Mouse (Mus musculus) heart, embryonic 16.5 days (tissue): ENCODE measurements at regions not wholly inside any gene's neighbourhood (a gene's known extent, or its start where the extent isn't known, plus 50 kb on each side); places are given as distances from the start of the nearest gene placed in this dataset.

Experiments
- ATAC-seq: fragments of 200-750 bp; cut with Nextera tagmentation; replicated peaks from 2 replicates; pipeline ENCODE4 v1.8.0; 2017; ENCODE audit warnings: moderate number of reproducible peaks; ENCODE audit not compliant: insufficient read depth, low FRiP score; ENCODE audit errors: extremely low read depth
- H3K27ac ChIP-seq: fragments of 300-500 bp; sonication (generic); 2 replicates; pipeline ENCODE4 v1.5.1; 2014; ENCODE audit warnings: mild to moderate bottlenecking, low read length, control low read depth, moderate library complexity
- H3K27me3 ChIP-seq: fragments of 300-500 bp; sonication (generic); 2 replicates; pipeline ENCODE4 v1.6.1; 2014; ENCODE audit warnings: low read length, mixed read lengths; ENCODE audit not compliant: control insufficient read depth, insufficient read depth
- H3K36me3 ChIP-seq: fragments of 300-500 bp; sonication (generic); 2 replicates; pipeline ENCODE4 v1.6.1; 2014; ENCODE audit not compliant: control insufficient read depth, insufficient read depth
- H3K4me1 ChIP-seq: fragments of 300-500 bp; sonication (generic); 2 replicates; pipeline ENCODE4 v1.6.1; 2014; ENCODE audit warnings: low read length, mixed read lengths; ENCODE audit not compliant: control insufficient read depth, insufficient read depth
- H3K4me2 ChIP-seq: fragments of 300-500 bp; sonication (generic); 2 replicates; pipeline ENCODE4 v1.6.1; 2014; ENCODE audit warnings: low read depth, mild to moderate bottlenecking, control low read depth, low read length
- H3K4me3 ChIP-seq: fragments of 300-500 bp; sonication (generic); 2 replicates; pipeline ENCODE4 v1.5.1; 2014; ENCODE audit warnings: mild to moderate bottlenecking, control low read depth, low read length
- H3K9ac ChIP-seq: fragments of 300-500 bp; sonication (generic); 2 replicates; pipeline ENCODE4 v1.6.1; 2014; ENCODE audit warnings: low read length, control low read depth
- H3K9me3 ChIP-seq: fragments of 300-500 bp; sonication (generic); replicated peaks from 2 replicates; pipeline ENCODE4 v1.6.1; 2016; ENCODE audit warnings: low read length; ENCODE audit not compliant: control insufficient read depth
- WGBS: fragments of 180-500 bp; shearing (Covaris S2); extraction: QIAGEN DNeasy Blood & Tissue Kit; methylation state at CpG from one replicate; pipeline ENCODE4 v1.1.7; 2014; 5-methylcytosine and 5-hydroxymethylcytosine counted together

GRCm38 (mm10) chr1:164704397-164705091 lies 91.9 kb upstream of the Dpt start:
- 62% methylated on average over 11 of the region's 11 CpGs for WGBS
- Histone ChIP-seq H3K4me3 (no peak overlapping the region), H3K4me1 (no peaks in the 10 kb centered on the region; the same call in 1 of the 2 replicates), H3K4me2 (no peak overlapping the region), H3K27ac (no peak overlapping the region), H3K9me3 (peaks cover 4% of the 10 kb centered on the region; the same call in 1 of the 2 replicates), H3K27me3 (no peaks in the 10 kb centered on the region), H3K36me3 (no peaks in the 10 kb centered on the region), H3K9ac (no peak overlapping the region)
- no peak for ATAC-seq

GRCm38 (mm10) chr1:164703560-164704131 lies 92.8 kb upstream of the Dpt start:
- Histone ChIP-seq H3K4me3 (no peak overlapping the region), H3K4me2 (no peak overlapping the region), H3K27ac (no peak overlapping the region), H3K27me3 (no peaks in the 10 kb centered on the region), H3K9me3 (peaks cover 4% of the 10 kb centered on the region; the same call in 1 of the 2 replicates), H3K9ac (no peak overlapping the region), H3K4me1 (no peaks in the 10 kb centered on the region; the same call in 1 of the 2 replicates), H3K36me3 (no peaks in the 10 kb centered on the region)
- ATAC-seq: no peak
- 56% methylated on average over 4 of the region's 4 CpGs for WGBS

GRCm38 (mm10) chr1:164690055-164690454 lies 106.4 kb upstream of the Dpt start:
- Histone ChIP-seq H3K36me3 (no peaks in the 10 kb centered on the region), H3K4me3 (no peak overlapping the region), H3K27me3 (no peaks in the 10 kb centered on the region), H3K27ac (no peak overlapping the region), H3K9me3 (no peaks in the 10 kb centered on the region), H3K9ac (no peak overlapping the region), H3K4me2 (no peak overlapping the region), H3K4me1 (no peaks in the 10 kb centered on the region)
- 71% methylated on average over 1 of the region's 1 CpGs for WGBS
- ATAC-seq: no peak

GRCm38 (mm10) chr1:164689311-164689710 lies 107.1 kb upstream of the Dpt start:
- no peak for ATAC-seq
- Histone ChIP-seq H3K4me2 (no peak overlapping the region), H3K27ac (no peak overlapping the region), H3K9ac (no peak overlapping the region), H3K36me3 (no peaks in the 10 kb centered on the region), H3K4me3 (no peak overlapping the region), H3K4me1 (no peaks in the 10 kb centered on the region), H3K9me3 (no peaks in the 10 kb centered on the region), H3K27me3 (no peaks in the 10 kb centered on the region)
- WGBS: 81% methylated on average over 4 of the region's 4 CpGs

GRCm38 (mm10) chr1:164684437-164684836 lies 112.0 kb upstream of the Dpt start:
- Histone ChIP-seq H3K9me3 (no peaks in the 10 kb centered on the region), H3K4me3 (no peak overlapping the region), H3K27ac (no peak overlapping the region), H3K9ac (no peak overlapping the region), H3K27me3 (no peaks in the 10 kb centered on the region), H3K36me3 (no peaks in the 10 kb centered on the region), H3K4me1 (no peaks in the 10 kb centered on the region), H3K4me2 (no peak overlapping the region)
- 51% methylated on average over 2 of the region's 2 CpGs for WGBS
- no peak for ATAC-seq

GRCm38 (mm10) chr1:164683788-164684187 lies 112.7 kb upstream of the Dpt start:
- 86% methylated on average over 3 of the region's 3 CpGs for WGBS

GRCm38 (mm10) chr1:164682867-164683599 lies 113.4 kb upstream of the Dpt start:
- Histone ChIP-seq H3K4me2 (no peak overlapping the region), H3K27ac (0 out of 2 replicates have a peak overlapping the region, but pooled peaks have one; percentile 31), H3K27me3 (no peaks in the 10 kb centered on the region), H3K9me3 (no peaks in the 10 kb centered on the region), H3K36me3 (no peaks in the 10 kb centered on the region), H3K4me1 (0 out of 2 replicates have a peak, but pooled peaks cover 2% of the 10 kb centered on the region), H3K4me3 (no peak overlapping the region), H3K9ac (no peak overlapping the region)
- ATAC-seq: no peak
- 61% methylated on average over 5 of the region's 5 CpGs for WGBS

More at GRCm38 (mm10) chr1:164683788-164684187, 112.7 kb upstream of the Dpt start:
- no peaks in the 10 kb centered on the region for H3K9me3 ChIP-seq
- H3K27ac ChIP-seq: no peak overlapping the region
- no peaks in the 10 kb centered on the region for H3K27me3 ChIP-seq
- no peak overlapping the region for H3K9ac ChIP-seq
- H3K4me3 ChIP-seq: no peak overlapping the region
- H3K4me1 ChIP-seq: no peaks in the 10 kb centered on the region
- H3K36me3 ChIP-seq: no peaks in the 10 kb centered on the region
- no peak for ATAC-seq
- no peak overlapping the region for H3K4me2 ChIP-seq

GRCm38 (mm10) chr1:164682426-164682825 lies 114.0 kb upstream of the Dpt start:
- H3K9ac ChIP-seq: no peak overlapping the region
- H3K4me1 ChIP-seq: 0 out of 2 replicates have a peak, but pooled peaks cover 2% of the 10 kb centered on the region
- no peaks in the 10 kb centered on the region for H3K9me3 ChIP-seq
- H3K4me3 ChIP-seq: no peak overlapping the region
- no peaks in the 10 kb centered on the region for H3K36me3 ChIP-seq
- H3K27me3 ChIP-seq: no peaks in the 10 kb centered on the region
- ATAC-seq: no peak
- H3K4me2 ChIP-seq: no peak overlapping the region
- H3K27ac ChIP-seq: 0 out of 2 replicates have a peak overlapping the region, but pooled peaks have one; percentile 31
- WGBS: 82% methylated on average over 6 of the region's 6 CpGs

- H3K27me3 ChIP-seq: no peaks in the 10 kb centered on the region
Measured at GRCm38 (mm10) chr1:164681582-164681981, 114.9 kb upstream of the Dpt start.

More at GRCm38 (mm10) chr1:164681582-164681981, 114.9 kb upstream of the Dpt start:
- WGBS: 39% methylated on average over 5 of the region's 5 CpGs
- ATAC-seq: peak; percentile 28
- Histone ChIP-seq H3K4me2 (no peak overlapping the region), H3K36me3 (no peaks in the 10 kb centered on the region), H3K27ac (no peak overlapping the region), H3K4me1 (0 out of 2 replicates have a peak, but pooled peaks cover 2% of the 10 kb centered on the region), H3K9me3 (peaks cover 4% of the 10 kb centered on the region), H3K4me3 (no peak overlapping the region), H3K9ac (no peak overlapping the region)
